Comparison of ENCODE assay signal across 13 mouse cellular contexts in the genomic region with DNA sequence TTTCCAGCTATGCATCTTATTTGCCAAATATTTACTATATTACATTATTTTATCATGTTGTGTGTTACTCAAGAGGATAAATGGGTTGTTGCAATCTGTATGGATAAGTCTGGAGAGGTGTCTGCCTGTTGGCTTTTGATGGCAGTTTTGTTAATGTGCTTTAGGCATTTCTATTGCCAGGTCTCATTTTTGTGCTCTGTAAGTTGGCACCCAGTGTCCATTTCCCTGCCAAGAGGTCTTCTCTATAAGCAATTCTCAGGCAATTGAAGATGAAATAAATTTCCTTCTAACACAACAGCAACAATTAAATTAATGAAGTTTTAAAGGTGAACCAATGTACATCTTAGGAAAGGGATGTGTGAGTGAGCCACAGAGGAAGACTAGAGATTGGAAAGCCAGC. TPM values are rescaled to one million over a fixed set of nuclear protein-coding genes. Genes with fewer than 3 reads are reported as not detected.
"Had no signal": no experiment of that assay in that cellular context is flagged by ENCODE, and none has a peak within 500 bp of the region (broad histone marks: within the 10 kb centered on the region; RNA-seq: fewer than 3 reads in every experiment).

No protein-coding gene starts in this region.

- H3K27ac ChIP-seq: limb, embryonic 12.5 days; liver, embryonic 13.5 days; lung, embryonic 15.5 days; midbrain, embryonic 12.5 days had no signal

- DNase-seq: kidney, postnatal 25 days; liver; liver, embryonic 13.5 days; liver, postnatal 0 days; lung, postnatal 14 days; right cerebral cortex, postnatal 14 days; thymus, postnatal 36 days had no signal

- H3K4me3 ChIP-seq: limb, embryonic 12.5 days; liver, embryonic 13.5 days; lung, embryonic 15.5 days; midbrain, embryonic 12.5 days had no signal

- H3K27me3 ChIP-seq: limb, embryonic 12.5 days; liver, embryonic 13.5 days; lung, embryonic 15.5 days; midbrain, embryonic 12.5 days had no signal

- H3K4me1 ChIP-seq: limb, embryonic 12.5 days; liver, embryonic 13.5 days; lung, embryonic 15.5 days; midbrain, embryonic 12.5 days had no signal

RNA-seq across cellular contexts. Expression of a gene that starts 11.9 kb away (rescaled TPM):
- total RNA-seq: megakaryocyte-erythroid progenitor cell, adult 5-6 weeks had no signal
- polyA plus RNA-seq: liver, postnatal 0 days; small intestine, adult 2 months; thymus, postnatal 0 days had no signal
